Mouse (Mus musculus): ENCODE measurements at regions not wholly inside any gene's neighbourhood (a gene's known extent, or its start where the extent isn't known, plus 50 kb on each side); places are given as distances from the start of the nearest gene placed in this dataset.

DNA sequence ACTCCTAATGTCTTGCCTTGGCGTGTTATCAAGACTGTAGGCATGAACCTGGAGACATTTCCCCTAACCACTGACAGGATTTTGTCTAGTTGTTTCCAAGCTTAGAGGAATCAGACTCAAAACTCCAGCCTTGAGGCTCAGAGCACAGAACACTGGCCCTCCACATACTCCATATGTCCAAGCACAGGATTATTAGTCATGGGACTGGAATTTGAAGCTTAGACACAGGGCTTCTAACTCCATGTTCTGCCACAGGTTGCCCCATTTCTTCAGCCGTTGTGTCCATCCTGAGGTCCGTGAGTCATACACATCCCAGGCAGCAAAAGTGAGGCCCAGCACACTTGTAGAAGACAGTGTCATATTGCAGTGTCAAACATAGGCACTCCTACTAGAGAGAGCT, 68.9 kb downstream of the Gpr6 start:
- no peak for TF ChIP-seq POLR2A (IDR thresholded peaks at IDR 0.05; ENCODE audit: extremely low read depth, insufficient read depth, low read length)
- no peak for TF ChIP-seq CTCF (IDR thresholded peaks at IDR 0.05; ENCODE audit: extremely low read depth, insufficient read depth, low read length)

Data from cortical plate, adult 2 months (tissue).